Mouse (Mus musculus): ENCODE data around the gene Arpc5. TPM values are rescaled to one million over a fixed set of nuclear protein-coding genes. Genes with fewer than 3 reads are reported as not detected.
"Not testable (repeated sequence)": the region's sequence is repeated elsewhere in the genome, so short reads cannot be mapped to it uniquely, and the experiment has no call there.

Gene Arpc5
- polyA plus RNA-seq, 1 experiment from 2014 or later, result 339 TPM

- Histone ChIP-seq H3K4me1 (replicated peaks) (0 out of 2 replicates have a peak, but pooled peaks cover 2% of the 10 kb centered on the region), H3K27me3 (no peaks in the 10 kb centered on the region), H3K9ac (replicated peaks) (no peak overlapping the region), H3K4me2 (replicated peaks) (no peak overlapping the region), H3K36me3 (no peaks in the 10 kb centered on the region), H3K4me3 (replicated peaks) (no peak overlapping the region), H3K9me3 (no peaks in the 10 kb centered on the region), H3K27ac (no peak overlapping the region)
- 3% methylated on average over 5 of the region's 5 CpGs for WGBS
- peak; percentile 83 for ATAC-seq
Observed at GRCm38 (mm10) chr1:152746426-152746825, 19.9 kb upstream of the Arpc5 start.

GRCm38 (mm10) chr1:152749276-152749675, 17.1 kb upstream of the Arpc5 start:
- H3K27ac ChIP-seq, result no peak overlapping the region
- H3K4me3 ChIP-seq (replicated peaks), result no peak overlapping the region
- 0 out of 2 replicates have a peak, but pooled peaks cover 2% of the 10 kb centered on the region for H3K4me1 ChIP-seq (replicated peaks)
- H3K36me3 ChIP-seq, result no peaks in the 10 kb centered on the region
- H3K9me3 ChIP-seq, result no peaks in the 10 kb centered on the region
- WGBS, result 76% methylated on average over 9 of the region's 9 CpGs
- no peaks in the 10 kb centered on the region for H3K27me3 ChIP-seq
- H3K4me2 ChIP-seq (replicated peaks), result no peak overlapping the region
- ATAC-seq, result no peak
- no peak overlapping the region for H3K9ac ChIP-seq (replicated peaks)

GRCm38 (mm10) chr1:152750312-152750965, 15.9 kb upstream of the Arpc5 start, which contains the start of gene Apobec4:
Gene Apobec4, plus strand, starts transcription at chr1:152750551.
- Histone ChIP-seq H3K27ac (no peak within 1 kb of the TSS), H3K4me2 (replicated peaks) (no peak within 1 kb of the TSS), H3K9me3 (no peaks in the 10 kb centered on the region), H3K9ac (replicated peaks) (no peak within 1 kb of the TSS), H3K27me3 (no peaks in the 10 kb centered on the region), H3K36me3 (no peaks in the 10 kb centered on the region), H3K4me3 (replicated peaks) (no peak within 1 kb of the TSS), H3K4me1 (replicated peaks) (0 out of 2 replicates have a peak, but pooled peaks cover 2% of the 10 kb centered on the region)
- ATAC-seq, result no peak
- WGBS, result 60% methylated on average over 13 of the region's 13 CpGs

GRCm38 (mm10) chr1:152761791-152762190, 4.6 kb upstream of the Arpc5 start:
- Histone ChIP-seq H3K4me3 (replicated peaks) (no peak overlapping the region), H3K27ac (no peak overlapping the region), H3K4me1 (replicated peaks) (peaks cover 9% of the 10 kb centered on the region), H3K36me3 (no peaks in the 10 kb centered on the region), H3K4me2 (replicated peaks) (no peak overlapping the region), H3K9ac (replicated peaks) (no peak overlapping the region), H3K27me3 (peaks cover 10% of the 10 kb centered on the region), H3K9me3 (no peaks in the 10 kb centered on the region)
- no peak for ATAC-seq
- 87% methylated on average over 2 of the region's 2 CpGs for WGBS

- H3K9me3 ChIP-seq, result no peaks in the 10 kb centered on the region
- ATAC-seq, result peak; percentile 81
- peak overlapping the region; percentile 78 for H3K4me2 ChIP-seq (replicated peaks)
- peak overlapping the region; percentile 89 for H3K27ac ChIP-seq
- under 1% methylated on average over 43 of the region's 60 CpGs for WGBS
- peaks cover 18% of the 10 kb centered on the region for H3K4me1 ChIP-seq (replicated peaks)
- peaks cover 23% of the 10 kb centered on the region for H3K36me3 ChIP-seq
- peaks cover 10% of the 10 kb centered on the region for H3K27me3 ChIP-seq
- peak overlapping the region; percentile 86 for H3K4me3 ChIP-seq (replicated peaks)
- H3K9ac ChIP-seq (replicated peaks), result peak overlapping the region; percentile 92
Observed at GRCm38 (mm10) chr1:152766804-152767748, 734 bp downstream of the Arpc5 start.

- Histone ChIP-seq H3K9ac (replicated peaks) (no peak overlapping the region), H3K9me3 (no peaks in the 10 kb centered on the region), H3K36me3 (peaks cover 32% of the 10 kb centered on the region), H3K4me1 (replicated peaks) (peaks cover 18% of the 10 kb centered on the region), H3K4me3 (replicated peaks) (peak overlapping the region; percentile 86), H3K27ac (no peak overlapping the region), H3K4me2 (replicated peaks) (peak overlapping the region; percentile 78), H3K27me3 (peaks cover 10% of the 10 kb centered on the region)
- peak; percentile 34 for ATAC-seq
- WGBS, result 8% methylated on average over 5 of the region's 5 CpGs
Observed at GRCm38 (mm10) chr1:152767749-152768488, 1.6 kb downstream of the Arpc5 start.

GRCm38 (mm10) chr1:152771016-152771415, 4.7 kb downstream of the Arpc5 start:
- no peaks in the 10 kb centered on the region for H3K27me3 ChIP-seq
- peaks cover 10% of the 10 kb centered on the region for H3K4me1 ChIP-seq (replicated peaks)
- no peak overlapping the region for H3K4me3 ChIP-seq (replicated peaks)
- no peak overlapping the region for H3K4me2 ChIP-seq (replicated peaks)
- 91% methylated on average over 9 of the region's 9 CpGs for WGBS
- no peak overlapping the region for H3K27ac ChIP-seq
- H3K36me3 ChIP-seq, result peaks cover 61% of the 10 kb centered on the region
- no peak for ATAC-seq
- H3K9me3 ChIP-seq, result no peaks in the 10 kb centered on the region
- H3K9ac ChIP-seq (replicated peaks), result no peak overlapping the region

- not testable (repeated sequence) for ATAC-seq; H3K9ac ChIP-seq (replicated peaks); H3K4me3 ChIP-seq (replicated peaks); H3K9me3 ChIP-seq; H3K4me1 ChIP-seq (replicated peaks); H3K27me3 ChIP-seq; H3K27ac ChIP-seq; H3K4me2 ChIP-seq (replicated peaks)
- peaks cover 59% of the 10 kb centered on the region for H3K36me3 ChIP-seq
- 90% methylated on average over 3 of the region's 3 CpGs for WGBS
Observed at GRCm38 (mm10) chr1:152774601-152775000, 8.3 kb downstream of the Arpc5 start.

GRCm38 (mm10) chr1:152779071-152779737, 12.9 kb downstream of the Arpc5 start:
- H3K9me3 ChIP-seq, result no peaks in the 10 kb centered on the region
- H3K36me3 ChIP-seq, result peaks cover 22% of the 10 kb centered on the region
- H3K4me2 ChIP-seq (replicated peaks), result no peak overlapping the region
- no peak overlapping the region for H3K9ac ChIP-seq (replicated peaks)
- ATAC-seq, result peak; percentile 58; the same call in 1 of the 2 replicates
- no peaks in the 10 kb centered on the region for H3K27me3 ChIP-seq
- no peaks in the 10 kb centered on the region for H3K4me1 ChIP-seq (replicated peaks)
- no peak overlapping the region for H3K4me3 ChIP-seq (replicated peaks)
- H3K27ac ChIP-seq, result no peak overlapping the region
- 38% methylated on average over 10 of the region's 10 CpGs for WGBS

GRCm38 (mm10) chr1:152784620-152785019, 18.3 kb downstream of the Arpc5 start:
- ATAC-seq, result no peak
- no peaks in the 10 kb centered on the region for H3K4me1 ChIP-seq (replicated peaks)
- H3K9me3 ChIP-seq, result no peaks in the 10 kb centered on the region
- no peaks in the 10 kb centered on the region for H3K27me3 ChIP-seq
- WGBS, result 96% methylated on average over 8 of the region's 8 CpGs
- H3K36me3 ChIP-seq, result no peaks in the 10 kb centered on the region
- H3K4me3 ChIP-seq (replicated peaks), result no peak overlapping the region
- no peak overlapping the region for H3K27ac ChIP-seq
- H3K4me2 ChIP-seq (replicated peaks), result no peak overlapping the region
- no peak overlapping the region for H3K9ac ChIP-seq (replicated peaks)

- not testable (repeated sequence) for H3K4me1 ChIP-seq (replicated peaks); ATAC-seq; H3K9ac ChIP-seq (replicated peaks); H3K4me3 ChIP-seq (replicated peaks); H3K9me3 ChIP-seq; H3K27ac ChIP-seq; H3K36me3 ChIP-seq; H3K27me3 ChIP-seq; H3K4me2 ChIP-seq (replicated peaks)
- 87% methylated on average over 3 of the region's 3 CpGs for WGBS
Observed at GRCm38 (mm10) chr1:152785446-152785845, 19.1 kb downstream of the Arpc5 start.
